8 mouse cellular contexts compared by ENCODE assay signal in the genomic region with DNA sequence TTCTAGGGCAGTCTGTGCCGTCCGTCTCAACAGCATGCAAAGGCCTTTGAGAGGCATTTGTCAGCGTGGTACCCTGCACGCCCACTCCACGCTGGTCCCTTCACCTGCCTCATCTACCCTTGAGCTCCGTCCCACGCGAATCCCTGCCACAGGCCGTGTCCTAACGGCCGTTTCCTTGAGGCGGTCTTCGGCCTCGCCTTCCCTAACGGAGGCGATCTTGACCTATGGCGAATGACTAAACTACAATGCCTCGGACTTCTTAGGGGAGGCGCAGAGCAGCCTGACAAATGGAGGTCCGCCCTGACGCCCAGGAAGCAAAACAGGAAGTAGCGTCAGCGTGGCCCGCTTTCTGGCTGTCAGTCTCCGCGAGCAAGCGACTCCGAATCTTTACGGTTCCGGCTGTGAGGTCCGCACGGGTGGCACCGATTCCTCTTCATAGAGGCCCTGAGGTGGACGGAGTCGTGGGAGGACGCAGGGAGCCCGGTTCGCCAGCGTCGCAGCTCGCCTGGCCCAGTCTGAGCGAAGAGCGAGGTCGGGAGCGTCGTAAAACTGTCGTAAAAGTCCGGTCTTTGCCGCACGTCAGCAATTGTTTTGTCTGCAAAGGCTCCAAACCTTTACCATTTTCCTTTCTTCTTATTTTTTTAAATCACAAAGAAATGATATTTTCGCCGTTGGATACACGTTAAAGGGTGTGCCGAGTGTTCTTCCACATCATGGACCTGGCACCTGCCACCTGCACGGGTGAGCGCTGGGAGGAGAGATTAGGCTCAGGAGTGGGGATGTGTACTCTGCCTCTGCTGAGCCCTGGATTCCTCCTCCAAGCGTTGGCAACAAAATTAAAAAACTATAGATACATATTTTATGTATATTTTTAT. TPM values are rescaled to one million over a fixed set of nuclear protein-coding genes. Genes with fewer than 3 reads are reported as not detected.
DNase-seq lines count a peak whose midpoint lies in the region; ATAC-seq lines count a peak whose summit lies in the region.

No protein-coding gene starts in this region.

- peak overlapping the region; percentile 96 for H3K27ac ChIP-seq in hindbrain, embryonic 16.5 days (ENCODE audit: low read depth, low read length)
- peak overlapping the region; percentile 93 for H3K27ac ChIP-seq in macrophage

- H3K9me3 ChIP-seq in hindbrain, embryonic 16.5 days (ENCODE audit: control insufficient read depth, low read length): no peaks in the 10 kb centered on the region

- H3K9ac ChIP-seq in hindbrain, embryonic 16.5 days (ENCODE audit: low read depth, low read length): peak overlapping the region; percentile 83

- peak; percentile 91 for ATAC-seq in hindbrain, embryonic 16.5 days

- peak overlapping the region; percentile 66 for H3K4me2 ChIP-seq in hindbrain, embryonic 16.5 days (ENCODE audit: low read length)

- H3K27me3 ChIP-seq in hindbrain, embryonic 16.5 days (replicated peaks; ENCODE audit: control insufficient read depth, insufficient read depth, low read length): no peaks in the 10 kb centered on the region

- peaks cover 6% of the 10 kb centered on the region for H3K4me1 ChIP-seq in hindbrain, embryonic 16.5 days (ENCODE audit: control insufficient read depth, insufficient read depth, low read depth, low read length)

- under 1% methylated on average over 57 of the region's 57 CpGs for WGBS in hindbrain, embryonic 16.5 days
- under 1% methylated on average over 57 of the region's 57 CpGs for WGBS in macrophage (ENCODE audit: missing documents)

- peak; percentile 78 for DNase-seq in WW6 (ENCODE audit: low read depth, low spot score)
- peak; percentile 55 to 87 for DNase-seq in cerebellum, postnatal 4 days (ENCODE audit: low spot score in 2 of 2)
- peak; percentile 82 for DNase-seq in gastrocnemius, adult 18-20 months (ENCODE audit: low spot score)
- DNase-seq in left cerebral cortex, adult 18-20 months (ENCODE audit: low spot score in 2 of 2): peak; percentile 71 to 85
- DNase-seq in right cerebral cortex, adult 18-20 months: peak; percentile 88
- DNase-seq in urinary bladder, postnatal 10 days (ENCODE audit: low spot score): peak; percentile 28

- peaks cover 9% of the 10 kb centered on the region; the same call in 1 of the 2 replicates for H3K36me3 ChIP-seq in hindbrain, embryonic 16.5 days (ENCODE audit: control insufficient read depth, insufficient read depth, low read length)
- H3K36me3 ChIP-seq in macrophage (ENCODE audit: inconsistent target): no peaks in the 10 kb centered on the region

- peak overlapping the region; percentile 61 for H3K4me3 ChIP-seq in hindbrain, embryonic 16.5 days (ENCODE audit: low read length)
- peak overlapping the region; percentile 77 for H3K4me3 ChIP-seq in macrophage (ENCODE audit: inconsistent target)

- H3K79me2 ChIP-seq in macrophage (ENCODE audit: inconsistent target): no peaks in the 10 kb centered on the region

RNA-seq across cellular contexts. Expression of a gene that starts 26.2 kb away (rescaled TPM):
- 1 to 10 TPM; 1.7 to 2.3 TPM for total RNA-seq in gastrocnemius, adult 18-20 months (2021)
- 41.7 and 43.4 TPM in 2 replicates for polyA plus RNA-seq in hindbrain, embryonic 16.5 days (2015; fragmentation: Nextera tagmentation; extraction: Ambion mirVana)
- total RNA-seq in left cerebral cortex, adult 18-20 months (2021): 10 to 100 TPM; 14.9 to 17.6 TPM
- 10 to 100 TPM in 12 of 26 experiments, 1 to 10 TPM in 13, under 1 TPM in 1; 1.00 to 21.1 (median 9.1) TPM for total RNA-seq in macrophage (2018; cell fraction: chromatin; rRNA removed)
- total RNA-seq in macrophage (2018; cell fraction: cytosol; rRNA removed): 1 to 10 TPM in 24 of 26 experiments, under 1 TPM in 2; 0.91 to 5.0 (median 3.6) TPM
- total RNA-seq in macrophage (2018; cell fraction: nucleus; rRNA removed): 10 to 100 TPM in 8 of 26 experiments, 1 to 10 TPM in 18; 1.0 to 22.4 (median 6.0) TPM
- 3.0 to 7.6 TPM (median 3.6 TPM) in 3 replicates for polyA plus RNA-seq in macrophage (2018)

RNA-seq across cellular contexts. Expression of a gene that starts 35.3 kb away (rescaled TPM):
- total RNA-seq in gastrocnemius, adult 18-20 months (2021): 100 to 1,000 TPM; 210 to 236 TPM
- polyA plus RNA-seq in hindbrain, embryonic 16.5 days (2015; fragmentation: Nextera tagmentation; extraction: Ambion mirVana): 428 and 459 TPM in 2 replicates
- 100 to 1,000 TPM; 310 to 319 TPM for total RNA-seq in left cerebral cortex, adult 18-20 months (2021)
- 10 to 100 TPM; 24.4 to 57.8 (median 39.2) TPM for total RNA-seq in macrophage (2018; cell fraction: chromatin; rRNA removed)
- total RNA-seq in macrophage (2018; cell fraction: cytosol; rRNA removed): 100 to 1,000 TPM; 255 to 474 (median 326) TPM
- 10 to 100 TPM; 40.3 to 92.4 (median 63.6) TPM for total RNA-seq in macrophage (2018; cell fraction: nucleus; rRNA removed)
- 476 to 572 TPM (median 533 TPM) in 3 replicates for polyA plus RNA-seq in macrophage (2018)

RNA-seq across cellular contexts. Expression of a gene that starts 37.2 kb away (rescaled TPM):
- 1 to 10 TPM; 3.7 to 4.6 TPM for total RNA-seq in gastrocnemius, adult 18-20 months (2021)
- 14.6 and 15.6 TPM in 2 replicates for polyA plus RNA-seq in hindbrain, embryonic 16.5 days (2015; fragmentation: Nextera tagmentation; extraction: Ambion mirVana)
- 10 to 100 TPM; 21.9 to 22.6 TPM for total RNA-seq in left cerebral cortex, adult 18-20 months (2021)
- 100 to 1,000 TPM in 6 of 26 experiments, 10 to 100 TPM in 20; 25.0 to 118 (median 79.0) TPM for total RNA-seq in macrophage (2018; cell fraction: chromatin; rRNA removed)
- total RNA-seq in macrophage (2018; cell fraction: cytosol; rRNA removed): 10 to 100 TPM in 3 of 26 experiments, 1 to 10 TPM in 23; 1.8 to 11.3 (median 5.4) TPM
- 10 to 100 TPM; 25.5 to 92.6 (median 49.5) TPM for total RNA-seq in macrophage (2018; cell fraction: nucleus; rRNA removed)
- polyA plus RNA-seq in macrophage (2018): 3.5 to 12.0 TPM (median 6.0 TPM) in 3 replicates

RNA-seq across cellular contexts. Expression of a gene that starts 44.6 kb away (rescaled TPM):
- total RNA-seq in gastrocnemius, adult 18-20 months (2021): 10 to 100 TPM; 12.4 to 14.8 TPM
- 70.6 and 76.1 TPM in 2 replicates for polyA plus RNA-seq in hindbrain, embryonic 16.5 days (2015; fragmentation: Nextera tagmentation; extraction: Ambion mirVana)
- total RNA-seq in left cerebral cortex, adult 18-20 months (2021): 10 to 100 TPM; 40.4 to 42.3 TPM
- total RNA-seq in macrophage (2018; cell fraction: chromatin; rRNA removed): 10 to 100 TPM in 6 of 26 experiments, 1 to 10 TPM in 20; 2.0 to 16.0 (median 6.5) TPM
- 10 to 100 TPM in 11 of 26 experiments, 1 to 10 TPM in 15; 7.8 to 11.8 (median 9.6) TPM for total RNA-seq in macrophage (2018; cell fraction: cytosol; rRNA removed)
- total RNA-seq in macrophage (2018; cell fraction: nucleus; rRNA removed): 10 to 100 TPM in 4 of 26 experiments, 1 to 10 TPM in 22; 2.2 to 15.6 (median 5.5) TPM
- polyA plus RNA-seq in macrophage (2018): 5.8 to 16.7 TPM (median 8.8 TPM) in 3 replicates

Comparison
In these comparisons a context has a peak if more than half of its experiments do, and no peak if none do; other contexts are left out.
1. Peak in every context shown above with its lines: DNase-seq, ATAC-seq, H3K4me3 ChIP-seq and H3K27ac ChIP-seq.
2. DNase-seq: peak in every context shown above with its lines; median percentile 88 in right cerebral cortex, adult 18-20 months; 82 in gastrocnemius, adult 18-20 months; 78 in WW6; 78 in left cerebral cortex, adult 18-20 months; 71 in cerebellum, postnatal 4 days; 28 in urinary bladder, postnatal 10 days.
3. RNA of a gene that starts 26.2 kb away (total RNA-seq): 14.9 to 17.6 TPM in left cerebral cortex, adult 18-20 months; 1.7 to 2.3 TPM in gastrocnemius, adult 18-20 months; every median in the first group is over 4 times any median in the second.
4. RNA of a gene that starts 37.2 kb away (total RNA-seq): 21.9 to 22.6 TPM in left cerebral cortex, adult 18-20 months; 3.7 to 4.6 TPM in gastrocnemius, adult 18-20 months; every median in the first group is over 4 times any median in the second.